Mouse (Mus musculus) c-Kit-positive CD71-negative TER-119-negative erythroid progenitor cells, embryonic 14.5 days (primary cell): ENCODE measurements around the gene Eme1.
A peak's percentile ranks its signal among the peaks of the same experiment; 100 is the strongest.

ENCODE experiments used
- DNase-seq: peaks from one replicate; pipeline ENCODE4 v3.0.0-alpha.2; 2013; ENCODE audit warnings: low read depth

The Eme1 gene

GRCm38 (mm10) chr11:94646457-94646856, 7.3 kb downstream of the Eme1 start:
- DNase-seq = no peak

GRCm38 (mm10) chr11:94644461-94645219, 9.1 kb downstream of the Eme1 start:
- no peak for DNase-seq

- no peak for DNase-seq
Measured at GRCm38 (mm10) chr11:94634431-94634830, 19.3 kb downstream of the Eme1 start.

- no peak for DNase-seq
Measured at GRCm38 (mm10) chr11:94632988-94633387, 20.8 kb downstream of the Eme1 start.

- DNase-seq = no peak
Measured at GRCm38 (mm10) chr11:94631969-94632368, 21.8 kb downstream of the Eme1 start.

- no peak for DNase-seq
Measured at GRCm38 (mm10) chr11:94630199-94631011, 23.4 kb downstream of the Eme1 start.

GRCm38 (mm10) chr11:94629884-94630198, 23.9 kb downstream of the Eme1 start:
- DNase-seq = no peak

GRCm38 (mm10) chr11:94629199-94629883, 24.4 kb downstream of the Eme1 start, which contains the start of gene Lrrc59:
Gene Lrrc59 (plus strand): TSS chr11:94629767.
- DNase-seq = peak; percentile 83

- DNase-seq = no peak
Measured at GRCm38 (mm10) chr11:94622162-94622561, 31.6 kb downstream of the Eme1 start.

- no peak for DNase-seq
Measured at GRCm38 (mm10) chr11:94621458-94621852, 32.3 kb downstream of the Eme1 start.

- DNase-seq = no peak
Measured at GRCm38 (mm10) chr11:94620766-94621457, 32.9 kb downstream of the Eme1 start.

GRCm38 (mm10) chr11:94617646-94618045, 36.1 kb downstream of the Eme1 start:
- no peak for DNase-seq

- no peak for DNase-seq
Measured at GRCm38 (mm10) chr11:94615494-94615893, 38.3 kb downstream of the Eme1 start.

GRCm38 (mm10) chr11:94614603-94615002, 39.2 kb downstream of the Eme1 start:
- DNase-seq = no peak

GRCm38 (mm10) chr11:94610744-94611740, 42.7 kb downstream of the Eme1 start:
- DNase-seq = no peak

GRCm38 (mm10) chr11:94602356-94602955, 51.3 kb downstream of the Eme1 start:
- no peak for DNase-seq

GRCm38 (mm10) chr11:94601321-94602281, 52.2 kb downstream of the Eme1 start, which contains the start of gene Acsf2:
Gene Acsf2 (minus strand): TSS chr11:94601871.
- peak; percentile 30 for DNase-seq

- DNase-seq = no peak
Measured at GRCm38 (mm10) chr11:94600447-94600846, 53.3 kb downstream of the Eme1 start.

- no peak for DNase-seq
Measured at GRCm38 (mm10) chr11:94598437-94599120, 55.2 kb downstream of the Eme1 start.
